Mouse (Mus musculus): ENCODE data around the gene Arhgap21.

- TF ChIP-seq POLR2A (IDR thresholded peaks at IDR 0.05; ENCODE audit: extremely low read depth, insufficient read depth, low read length) (no peak), CTCF (IDR thresholded peaks at IDR 0.05; ENCODE audit: extremely low read depth, insufficient read depth, low read length) (no peak)
Measured at GRCm38 (mm10) chr2:20899301-20899700, 69.4 kb downstream of the Arhgap21 start.

Measured in cortical plate, adult 2 months (tissue).